Comparison of ENCODE assay signal across 15 mouse cellular contexts in genomic region chr17:5582937-5583336, GRCm38 (mm10).
"Had no signal": no experiment of that assay in that cellular context is flagged by ENCODE, and none has a peak within 500 bp of the region (broad histone marks: within the 10 kb centered on the region; RNA-seq: fewer than 3 reads in every experiment).

No protein-coding gene starts in this region.

- DNase-seq: kidney, adult 18-20 months; kidney, postnatal 10 days; kidney, postnatal 4 days; lung, adult 2 months; lung, postnatal 10 days; lung, postnatal 4 days; right cerebral cortex, adult 18-20 months; right cerebral cortex, postnatal 25 days; thymus, postnatal 36 days had no signal

- H3K27ac ChIP-seq: limb, embryonic 10.5 days; liver, embryonic 15.5 days had no signal

- H3K4me1 ChIP-seq: liver, embryonic 15.5 days had no signal

- H3K9ac ChIP-seq: liver, embryonic 15.5 days had no signal

- H3K36me3 ChIP-seq: limb, embryonic 10.5 days; liver, embryonic 15.5 days; neural tube, embryonic 13.5 days had no signal

- H3K27me3 ChIP-seq: liver, embryonic 15.5 days; neural tube, embryonic 13.5 days had no signal

- H3K4me2 ChIP-seq: liver, embryonic 11.5 days; liver, embryonic 15.5 days had no signal

- H3K4me3 ChIP-seq: left cerebral cortex, adult 2 months; limb, embryonic 10.5 days; liver, embryonic 15.5 days; megakaryocyte, embryonic 14.5 days; neural tube, embryonic 13.5 days had no signal

- H3K9me3 ChIP-seq: limb, embryonic 10.5 days; liver, embryonic 15.5 days; neural tube, embryonic 13.5 days had no signal
